Mouse (Mus musculus) ovary, postnatal 14 days (tissue): ENCODE results near the gene Usp3.

ENCODE experiments used
- DNase-seq: peaks from one replicate; pipeline ENCODE4 v3.0.0; 2022; ENCODE audit warnings: low spot score

Usp3 gene

GRCm38 (mm10) chr9:66571986-66572700 lies 20.8 kb downstream of the Usp3 start:
- no peak for DNase-seq

GRCm38 (mm10) chr9:66562215-66562614 lies 30.7 kb downstream of the Usp3 start:
- DNase-seq: no peak

- no peak for DNase-seq
Measured at GRCm38 (mm10) chr9:66561496-66561895, 31.4 kb downstream of the Usp3 start.

GRCm38 (mm10) chr9:66560728-66561127 lies 32.2 kb downstream of the Usp3 start:
- no peak for DNase-seq

GRCm38 (mm10) chr9:66560295-66560694 lies 32.6 kb downstream of the Usp3 start:
- DNase-seq: no peak

GRCm38 (mm10) chr9:66558971-66559370 lies 34.0 kb downstream of the Usp3 start:
- DNase-seq: no peak

- DNase-seq: no peak
Measured at GRCm38 (mm10) chr9:66542785-66543184, 50.2 kb downstream of the Usp3 start.

GRCm38 (mm10) chr9:66521595-66521994 lies 71.3 kb downstream of the Usp3 start:
- DNase-seq: no peak

- DNase-seq: no peak
Measured at GRCm38 (mm10) chr9:66520299-66520698, 72.6 kb downstream of the Usp3 start.

- DNase-seq: no peak
Measured at GRCm38 (mm10) chr9:66518901-66519300, 74.0 kb downstream of the Usp3 start.

GRCm38 (mm10) chr9:66518251-66518650 lies 74.7 kb downstream of the Usp3 start:
- DNase-seq: no peak

- no peak for DNase-seq
Measured at GRCm38 (mm10) chr9:66517746-66518145, 75.2 kb downstream of the Usp3 start.

GRCm38 (mm10) chr9:66516296-66516940 lies 76.5 kb downstream of the Usp3 start:
- no peak for DNase-seq

GRCm38 (mm10) chr9:66515680-66516210 lies 77.2 kb downstream of the Usp3 start:
- DNase-seq: no peak

GRCm38 (mm10) chr9:66515115-66515514 lies 77.8 kb downstream of the Usp3 start:
- no peak for DNase-seq

GRCm38 (mm10) chr9:66514256-66514770 lies 78.6 kb downstream of the Usp3 start, which contains the start of gene Fbxl22:
Fbxl22 (minus strand) TSS chr9:66514593.
- DNase-seq: no peak

- DNase-seq: no peak
Measured at GRCm38 (mm10) chr9:66513661-66514255, 79.2 kb downstream of the Usp3 start.

- no peak for DNase-seq
Measured at GRCm38 (mm10) chr9:66513150-66513549, 79.8 kb downstream of the Usp3 start.

GRCm38 (mm10) chr9:66512351-66512671 lies 80.6 kb downstream of the Usp3 start:
- peak; percentile 73 for DNase-seq

- DNase-seq: peak; percentile 91
Measured at GRCm38 (mm10) chr9:66511580-66512350, 81.2 kb downstream of the Usp3 start.

- no peak for DNase-seq
Measured at GRCm38 (mm10) chr9:66510944-66511343, 82.0 kb downstream of the Usp3 start.

GRCm38 (mm10) chr9:66510351-66510841 lies 82.5 kb downstream of the Usp3 start:
- no peak for DNase-seq
